8 mouse cellular contexts compared by ENCODE assay signal in the genomic region with DNA sequence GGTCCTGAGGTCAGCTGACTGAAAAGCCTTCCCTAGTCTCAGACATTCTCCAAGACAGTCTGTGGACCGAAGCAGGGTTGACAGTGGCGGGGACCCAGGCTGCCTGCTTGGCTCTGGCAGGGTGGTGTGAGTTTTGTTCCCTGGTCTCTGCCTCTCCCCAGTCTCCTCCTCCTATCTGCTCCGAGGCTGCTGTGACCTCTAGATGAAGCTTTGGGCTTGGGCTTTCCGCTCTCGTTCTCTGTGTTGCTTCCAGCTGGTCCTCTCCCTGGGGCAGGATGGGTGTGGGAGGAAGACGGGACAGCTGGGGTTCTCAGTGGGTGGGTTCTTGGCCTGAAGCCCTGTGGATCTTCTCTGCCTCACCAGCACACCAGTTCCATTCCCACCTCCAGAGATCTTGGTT. TPM values are rescaled to one million over a fixed set of nuclear protein-coding genes. Genes with fewer than 3 reads are reported as not detected.
DNase-seq lines count a peak whose midpoint lies in the region.

No protein-coding gene starts in this region.

- intact Hi-C loops in heart, postnatal 36 days (cut with DNase I) = loop anchor here (2.0 to 5.0 kb wide), 2 partner anchors 24 to 48 kb away; no protein-coding TSS in a partner anchor

- peak; percentile 38 for DNase-seq in adrenal gland, postnatal 14 days
- DNase-seq in adrenal gland, adult 2 months = no peak
- DNase-seq in frontal cortex, postnatal 10 days (ENCODE audit: low spot score in 2 of 2) = peak; percentile 25 to 26
- DNase-seq in heart, postnatal 36 days = peak; percentile 55 to 60
- DNase-seq in left cerebral cortex, adult 18-20 months (ENCODE audit: low spot score in 2 of 2) = peak; percentile 65 to 83
- DNase-seq in right cerebral cortex, postnatal 25 days = peak; percentile 31
- no peak for DNase-seq in spleen, postnatal 4 days (ENCODE audit: low spot score in 2 of 2)
- no peak for DNase-seq in adrenal gland, adult 8-10 months

RNA-seq across cellular contexts. Expression of a gene that starts 51.8 kb away (rescaled TPM):
- 84.2 and 94.8 TPM in 2 replicates for total RNA-seq in adrenal gland, postnatal 14 days (2021)
- 10 to 100 TPM; 87.9 to 93.4 TPM for total RNA-seq in adrenal gland, adult 2 months (2021)
- 20.0 and 32.7 TPM in 2 replicates for polyA plus RNA-seq in adrenal gland, adult 2 months (2012; rRNA removed)
- 10 to 100 TPM; 55.3 to 56.4 TPM for total RNA-seq in heart, postnatal 36 days (2021)
- 10 to 100 TPM; 49.5 to 50.7 TPM for total RNA-seq in left cerebral cortex, adult 18-20 months (2021)
- 100 to 1,000 TPM in 2 of 4 experiments, 10 to 100 TPM in 2; 84.9 to 116 (median 99.1) TPM for total RNA-seq in adrenal gland, adult 8-10 months (2022)

Comparison
In these comparisons a context has a peak if more than half of its experiments do, and no peak if none do; other contexts are left out.
1. DNase-seq: peak in adrenal gland, postnatal 14 days (single experiment), frontal cortex, postnatal 10 days (2 of 2), heart, postnatal 36 days (2 of 2), left cerebral cortex, adult 18-20 months (2 of 2) and right cerebral cortex, postnatal 25 days (single experiment); none in adrenal gland, adult 2 months (single experiment), spleen, postnatal 4 days (0 of 2) and adrenal gland, adult 8-10 months (single experiment).